Comparison of ENCODE assay signal across 15 mouse cellular contexts in the genomic region with DNA sequence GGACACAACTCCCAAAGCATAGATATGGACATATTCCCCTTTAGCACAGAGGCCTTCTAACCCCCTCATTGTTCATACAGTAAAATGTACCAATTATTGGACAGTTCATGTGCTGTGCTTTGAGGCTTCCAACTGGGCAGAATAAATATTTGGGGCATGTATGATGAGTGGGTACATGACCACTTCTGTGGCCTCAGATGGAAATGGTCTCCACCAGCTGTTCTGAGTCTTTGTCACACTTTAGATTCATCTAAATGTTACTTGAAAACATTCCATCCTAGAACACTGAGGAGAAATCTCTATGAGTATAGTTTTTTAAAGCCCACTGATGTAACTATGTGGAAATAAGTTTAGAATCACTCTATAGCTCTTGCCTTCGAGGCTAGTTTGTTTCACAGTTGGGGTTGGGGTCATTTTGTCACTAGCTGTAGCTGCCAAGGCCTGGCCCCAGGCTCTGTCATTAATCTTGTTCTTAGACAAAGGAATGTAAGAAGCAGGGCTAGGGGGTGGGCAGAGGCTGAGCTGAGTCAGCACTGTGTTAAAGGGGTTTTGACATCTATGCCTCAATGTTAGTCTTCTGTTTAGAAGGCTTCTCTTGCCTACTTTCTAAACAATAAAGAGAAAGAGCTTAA.
A peak's percentile ranks its signal among the peaks of the same experiment; 100 is the strongest.
DNase-seq lines count a peak whose midpoint lies in the region; ATAC-seq and TF ChIP-seq lines count a peak whose summit lies in the region.
"Had no signal": no experiment of that assay in that cellular context is flagged by ENCODE, and none has a peak within 500 bp of the region (broad histone marks: within the 10 kb centered on the region; RNA-seq: fewer than 3 reads in every experiment).

No protein-coding gene starts in this region.

- no peaks in the 10 kb centered on the region for H3K9me3 ChIP-seq in hindbrain, embryonic 14.5 days (ENCODE audit: control insufficient read depth, low read length)
- no peaks in the 10 kb centered on the region for H3K9me3 ChIP-seq in hindbrain, embryonic 16.5 days (ENCODE audit: control insufficient read depth, low read length)
- no peaks in the 10 kb centered on the region for H3K9me3 ChIP-seq in lung, postnatal 0 days (ENCODE audit: low read length)
- H3K9me3 ChIP-seq: embryonic facial prominence, embryonic 15.5 days; limb, embryonic 13.5 days had no signal

- no peak overlapping the region for H3K4me2 ChIP-seq in hindbrain, embryonic 14.5 days (replicated peaks)
- no peak overlapping the region for H3K4me2 ChIP-seq in hindbrain, embryonic 16.5 days (ENCODE audit: low read length)
- H3K4me2 ChIP-seq in lung, postnatal 0 days (replicated peaks; ENCODE audit: low read depth, low read length) = no peak overlapping the region
- H3K4me2 ChIP-seq: embryonic facial prominence, embryonic 15.5 days; limb, embryonic 13.5 days had no signal

- no peak overlapping the region for H3K9ac ChIP-seq in hindbrain, embryonic 14.5 days
- no peak overlapping the region for H3K9ac ChIP-seq in hindbrain, embryonic 16.5 days (ENCODE audit: low read depth, low read length)
- H3K9ac ChIP-seq in lung, postnatal 0 days (replicated peaks; ENCODE audit: low read depth) = no peak overlapping the region
- H3K9ac ChIP-seq: embryonic facial prominence, embryonic 15.5 days; forebrain, postnatal 0 days; limb, embryonic 13.5 days had no signal

- no peaks in the 10 kb centered on the region for H3K27me3 ChIP-seq in hindbrain, embryonic 14.5 days (ENCODE audit: control insufficient read depth, insufficient read depth, low read length)
- no peaks in the 10 kb centered on the region for H3K27me3 ChIP-seq in hindbrain, embryonic 16.5 days (replicated peaks; ENCODE audit: control insufficient read depth, insufficient read depth, low read length)
- no peaks in the 10 kb centered on the region for H3K27me3 ChIP-seq in lung, postnatal 0 days (replicated peaks; ENCODE audit: insufficient read depth, low read length)
- H3K27me3 ChIP-seq: embryonic facial prominence, embryonic 15.5 days; limb, embryonic 13.5 days had no signal

- 14% methylated on average over 1 of the region's 1 CpGs for WGBS in hindbrain, embryonic 14.5 days
- WGBS in hindbrain, embryonic 16.5 days = 10% methylated on average over 1 of the region's 1 CpGs
- WGBS in lung, postnatal 0 days = 8% methylated on average over 1 of the region's 1 CpGs

- H3K4me1 ChIP-seq in hindbrain, embryonic 14.5 days (replicated peaks; ENCODE audit: control insufficient read depth, insufficient read depth, low read length) = 0 out of 2 replicates have a peak, but pooled peaks cover 3% of the 10 kb centered on the region
- no peaks in the 10 kb centered on the region for H3K4me1 ChIP-seq in hindbrain, embryonic 16.5 days (ENCODE audit: control insufficient read depth, insufficient read depth, low read depth, low read length)
- no peaks in the 10 kb centered on the region for H3K4me1 ChIP-seq in lung, postnatal 0 days (ENCODE audit: insufficient read depth, low read depth, low read length)

- no peak for ATAC-seq in hindbrain, embryonic 14.5 days (ENCODE audit: low FRiP score)
- no peak for ATAC-seq in hindbrain, embryonic 16.5 days
- ATAC-seq in lung, postnatal 0 days = peak; percentile 91
- no peak for ATAC-seq in megakaryocyte, adult 5-6 weeks (ENCODE audit: poor library complexity, severe bottlenecking)
- ATAC-seq: forebrain, postnatal 0 days had no signal

- peak; percentile 70 for TF ChIP-seq EP300 in lung, postnatal 0 days (IDR thresholded peaks at IDR 0.05)

- H3K4me3 ChIP-seq in hindbrain, embryonic 14.5 days (replicated peaks; ENCODE audit: low read length) = no peak overlapping the region
- no peak overlapping the region for H3K4me3 ChIP-seq in hindbrain, embryonic 16.5 days (ENCODE audit: low read length)
- H3K4me3 ChIP-seq in lung, postnatal 0 days (ENCODE audit: low read depth, low read length) = no peak overlapping the region
- H3K4me3 ChIP-seq: embryonic facial prominence, embryonic 15.5 days; limb, embryonic 13.5 days had no signal

- TF ChIP-seq CTCF in lung, postnatal 0 days (IDR thresholded peaks at IDR 0.05) = no peak

- H3K27ac ChIP-seq in hindbrain, embryonic 14.5 days = no peak overlapping the region
- H3K27ac ChIP-seq in hindbrain, embryonic 16.5 days (ENCODE audit: low read depth, low read length) = no peak overlapping the region
- H3K27ac ChIP-seq in lung, postnatal 0 days (ENCODE audit: low read length) = no peak overlapping the region; the same call in 1 of the 2 replicates
- H3K27ac ChIP-seq: embryonic facial prominence, embryonic 15.5 days; limb, embryonic 13.5 days; macrophage had no signal

- DNase-seq in hindbrain, embryonic 14.5 days (ENCODE audit: low spot score) = peak; percentile 53
- DNase-seq in lung, postnatal 0 days (ENCODE audit: low spot score) = peak; percentile 87
- DNase-seq in lung, postnatal 14 days = no peak
- DNase-seq in embryo, embryonic 10.5 days (ENCODE audit: low spot score) = peak; percentile 72
- peak; percentile 2 for DNase-seq in lung, postnatal 36 days
- DNase-seq in thymus, postnatal 25 days = no peak
- DNase-seq: cerebellum, postnatal 14 days; forebrain, postnatal 0 days; right cerebral cortex, postnatal 14 days; thymus, postnatal 36 days had no signal

- H3K36me3 ChIP-seq in hindbrain, embryonic 14.5 days (replicated peaks; ENCODE audit: control insufficient read depth, insufficient read depth) = no peaks in the 10 kb centered on the region
- no peaks in the 10 kb centered on the region for H3K36me3 ChIP-seq in hindbrain, embryonic 16.5 days (ENCODE audit: control insufficient read depth, insufficient read depth, low read length)
- H3K36me3 ChIP-seq in lung, postnatal 0 days (ENCODE audit: insufficient read depth, low read length) = no peaks in the 10 kb centered on the region
- H3K36me3 ChIP-seq: embryonic facial prominence, embryonic 15.5 days; limb, embryonic 13.5 days had no signal

Comparison
In these comparisons a context has a peak if more than half of its experiments do, and no peak if none do; other contexts are left out.
1. DNase-seq: peak in hindbrain, embryonic 14.5 days (single experiment), lung, postnatal 0 days (single experiment), embryo, embryonic 10.5 days (single experiment) and lung, postnatal 36 days (single experiment); none in lung, postnatal 14 days (single experiment) and thymus, postnatal 25 days (single experiment).